Mouse (Mus musculus): ENCODE measurements around the gene Tfpi.

GRCm38 (mm10) chr2:84454051-84454450 is 22.5 kb downstream of the Tfpi start:
- TF ChIP-seq CTCF (IDR thresholded peaks at IDR 0.05; ENCODE audit: low read depth): peak; percentile 84
- no peak for TF ChIP-seq EP300 (optimal IDR thresholded peaks at IDR 0.05)

Data from stomach, postnatal 0 days (tissue).